Mouse (Mus musculus) embryo, embryonic 11 days (tissue): ENCODE data around the gene Parl.

Source experiments
- DNase-seq: peaks from one replicate; pipeline ENCODE4 v3.0.0-alpha.2; 2015

Gene Parl

DNA sequence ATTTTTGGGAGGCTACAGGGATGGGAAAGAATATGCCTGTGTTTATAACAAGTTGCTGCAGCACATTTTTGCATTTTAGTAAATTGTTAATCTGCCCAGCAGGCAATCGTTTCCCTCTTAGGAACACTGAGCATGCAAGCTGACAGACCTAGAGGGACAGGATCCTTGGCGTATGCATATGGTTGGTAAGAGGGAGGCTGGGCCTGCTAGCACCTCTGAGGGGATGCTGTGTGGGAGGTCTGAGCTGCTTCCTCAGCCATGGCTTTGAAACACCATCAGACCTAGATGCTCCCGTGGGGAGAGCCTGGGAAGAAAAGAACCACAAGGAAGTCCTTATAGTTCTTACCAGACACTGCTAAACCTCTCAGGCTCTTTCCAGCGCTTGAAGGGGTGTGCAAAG lies 67.8 kb downstream of the Parl start:
- DNase-seq = no peak
